Mouse (Mus musculus): ENCODE measurements around the gene Tmem270.

- TF ChIP-seq CTCF (IDR thresholded peaks at IDR 0.05; ENCODE audit: insufficient read depth, low read length) (no peak), POLR2A (IDR thresholded peaks at IDR 0.05; ENCODE audit: borderline replicate concordance, extremely low read depth, low read depth, low read length) (no peak)
These were observed 32.3 kb downstream of the Tmem270 start for GRCm38 (mm10) chr5:134873956-134874879.

Measured in lung, adult 2 months (tissue).